Mouse (Mus musculus) heart, postnatal 25 days (tissue): ENCODE data around the gene Myh14. TPM values are rescaled to one million over a fixed set of nuclear protein-coding genes. Genes with fewer than 3 reads are reported as not detected.

Experiments used
- DNase-seq: peaks from one replicate; pipeline ENCODE4 v3.0.0; 2022; ENCODE audit warnings: low spot score
- intact Hi-C: fragments of 180-260 bp; cut with DNase I; formaldehyde crosslinking; loops from one replicate; pipeline ENCODE4 v1.15.1; 2025
- total RNA-seq, 2 experiments: library from RNA; stranded (reverse); gene quantifications; 2 replicates each; pipeline ENCODE4 v1.2.3; 2021

Gene Myh14
- total RNA-seq, 2 experiments from 2014 or later: 72.2 to 80.8 TPM

- DNase-seq: no peak
- intact Hi-C loops: no loop called here
Measured at GRCm38 (mm10) chr7:44675171-44675570, 4.5 kb upstream of the Myh14 start.

- no peak for DNase-seq
- intact Hi-C loops: no loop called here
Measured at GRCm38 (mm10) chr7:44674511-44674910, 3.9 kb upstream of the Myh14 start.

- DNase-seq: no peak
Measured at GRCm38 (mm10) chr7:44672193-44672592, 1.6 kb upstream of the Myh14 start.

GRCm38 (mm10) chr7:44669103-44669502 is 1.5 kb downstream of the Myh14 start:
- no peak for DNase-seq
- intact Hi-C loops: loop anchor here (5.0 kb wide), 1 partner anchor 33 kb away; no protein-coding TSS in a partner anchor

More at GRCm38 (mm10) chr7:44672193-44672592, 1.6 kb upstream of the Myh14 start:
- intact Hi-C loops: no loop called here

- intact Hi-C loops: loop anchor here (5.0 kb wide), 1 partner anchor 34 kb away; no protein-coding TSS in a partner anchor
Measured at GRCm38 (mm10) chr7:44667996-44668738, 2.5 kb downstream of the Myh14 start.

GRCm38 (mm10) chr7:44666462-44666861 is 4.2 kb downstream of the Myh14 start:
- intact Hi-C loops: loop anchor here (5.0 kb wide), 1 partner anchor 36 kb away; no protein-coding TSS in a partner anchor

More at GRCm38 (mm10) chr7:44667996-44668738, 2.5 kb downstream of the Myh14 start:
- no peak for DNase-seq

GRCm38 (mm10) chr7:44664731-44665130 is 5.9 kb downstream of the Myh14 start:
- no peak for DNase-seq
- intact Hi-C loops: loop anchor here (5.0 kb wide), 1 partner anchor 38 kb away; no protein-coding TSS in a partner anchor

More at GRCm38 (mm10) chr7:44666462-44666861, 4.2 kb downstream of the Myh14 start:
- DNase-seq: no peak

- no peak for DNase-seq
- intact Hi-C loops: no loop called here
Measured at GRCm38 (mm10) chr7:44663546-44663945, 7.1 kb downstream of the Myh14 start.

GRCm38 (mm10) chr7:44662569-44662968 is 8.1 kb downstream of the Myh14 start:
- DNase-seq: no peak

GRCm38 (mm10) chr7:44662168-44662567 is 8.5 kb downstream of the Myh14 start:
- DNase-seq: no peak
- intact Hi-C loops: no loop called here

More at GRCm38 (mm10) chr7:44662569-44662968, 8.1 kb downstream of the Myh14 start:
- intact Hi-C loops: no loop called here

- intact Hi-C loops: no loop called here
- no peak for DNase-seq
Measured at GRCm38 (mm10) chr7:44661219-44661618, 9.4 kb downstream of the Myh14 start.

- intact Hi-C loops: loop anchor here (10.0 kb wide), 1 partner anchor 169 kb away; no protein-coding TSS in a partner anchor
- DNase-seq: no peak
Measured at GRCm38 (mm10) chr7:44655504-44655903, 15.1 kb downstream of the Myh14 start.

- DNase-seq: no peak
- intact Hi-C loops: loop anchor here (5.0 to 10.0 kb wide), 2 partner anchors 49 to 171 kb away; no protein-coding TSS in a partner anchor
Measured at GRCm38 (mm10) chr7:44653773-44654172, 16.9 kb downstream of the Myh14 start.

- intact Hi-C loops: loop anchor here (5.0 to 10.0 kb wide), 2 partner anchors 51 to 173 kb away; no protein-coding TSS in a partner anchor
- no peak for DNase-seq
Measured at GRCm38 (mm10) chr7:44651416-44651815, 19.2 kb downstream of the Myh14 start.

- DNase-seq: no peak
- intact Hi-C loops: loop anchor here (5.0 to 10.0 kb wide), 2 partner anchors 52 to 175 kb away; no protein-coding TSS in a partner anchor
Measured at GRCm38 (mm10) chr7:44649990-44650389, 20.7 kb downstream of the Myh14 start.

- no peak for DNase-seq
- intact Hi-C loops: no loop called here
Measured at GRCm38 (mm10) chr7:44649094-44649610, 21.5 kb downstream of the Myh14 start.

- DNase-seq: no peak
- intact Hi-C loops: no loop called here
Measured at GRCm38 (mm10) chr7:44647729-44648128, 22.9 kb downstream of the Myh14 start.

GRCm38 (mm10) chr7:44647042-44647724 is 23.5 kb downstream of the Myh14 start:
- DNase-seq: peak; percentile 20
- intact Hi-C loops: no loop called here

- DNase-seq: no peak
Measured at GRCm38 (mm10) chr7:44645951-44646350, 24.7 kb downstream of the Myh14 start.

GRCm38 (mm10) chr7:44645256-44645655 is 25.4 kb downstream of the Myh14 start:
- intact Hi-C loops: no loop called here
- no peak for DNase-seq

More at GRCm38 (mm10) chr7:44645951-44646350, 24.7 kb downstream of the Myh14 start:
- intact Hi-C loops: no loop called here
